Mouse (Mus musculus) macrophage (primary cell): ENCODE results near the gene Klhl25. TPM values are rescaled to one million over a fixed set of nuclear protein-coding genes. Genes with fewer than 3 reads are reported as not detected.
A peak's percentile ranks its signal among the peaks of the same experiment; 100 is the strongest.
"Not testable (repeated sequence)": the region's sequence is repeated elsewhere in the genome, so short reads cannot be mapped to it uniquely, and the experiment has no call there.

Source experiments
- H3K27ac ChIP-seq: fragments of 350-480 bp; formaldehyde crosslinking; 2 replicates; pipeline ENCODE4 v1.9.0; 2021
- H3K36me3 ChIP-seq: fragments of 350-480 bp; formaldehyde crosslinking; 2 replicates; pipeline ENCODE4 v1.9.0; 2021; ENCODE audit errors: inconsistent target
- H3K4me3 ChIP-seq: fragments of 350-480 bp; formaldehyde crosslinking; 2 replicates; pipeline ENCODE4 v1.9.0; 2021; ENCODE audit errors: inconsistent target
- H3K79me2 ChIP-seq: fragments of 350-480 bp; formaldehyde crosslinking; 2 replicates; pipeline ENCODE4 v1.9.0; 2021; ENCODE audit errors: inconsistent target
- WGBS: methylation state at CpG from one replicate; pipeline ENCODE4 v1.1.7; 2026; ENCODE audit warnings: inconsistent platforms; ENCODE audit not compliant: missing documents; 5-methylcytosine and 5-hydroxymethylcytosine counted together
- polyA plus RNA-seq: library from polyadenylated mRNA; stranded (reverse); fragments of 250-400 nt; gene quantifications from 3 replicates; pipeline ENCODE4 v1.2.4, GENCODE M21; 2018; ENCODE audit warnings: inconsistent platforms

The Klhl25 gene
- polyA plus RNA-seq, 1 experiment from 2014 or later = 4.5 TPM

- 37% methylated on average over 10 of the region's 10 CpGs for WGBS
- H3K4me3 ChIP-seq = no peak overlapping the region
- no peaks in the 10 kb centered on the region for H3K36me3 ChIP-seq
- no peak overlapping the region for H3K27ac ChIP-seq
- no peaks in the 10 kb centered on the region for H3K79me2 ChIP-seq
These were observed 20.3 kb upstream of the Klhl25 start for GRCm38 (mm10) chr7:75827850-75828249.

- Histone ChIP-seq H3K4me3 (no peak overlapping the region), H3K36me3 (no peaks in the 10 kb centered on the region), H3K27ac (no peak overlapping the region), H3K79me2 (no peaks in the 10 kb centered on the region)
- WGBS = 92% methylated on average over 5 of the region's 5 CpGs
These were observed 19.6 kb upstream of the Klhl25 start for GRCm38 (mm10) chr7:75828536-75828935.

GRCm38 (mm10) chr7:75830251-75831060 lies 17.7 kb upstream of the Klhl25 start:
- 75% methylated on average over 6 of the region's 6 CpGs for WGBS
- Histone ChIP-seq H3K4me3 (no peak overlapping the region), H3K36me3 (no peaks in the 10 kb centered on the region), H3K79me2 (no peaks in the 10 kb centered on the region), H3K27ac (no peak overlapping the region)

- not testable (repeated sequence) for H3K79me2 ChIP-seq, H3K36me3 ChIP-seq, H3K4me3 ChIP-seq, H3K27ac ChIP-seq
- 96% methylated on average over 3 of the region's 4 CpGs for WGBS
These were observed 14.2 kb upstream of the Klhl25 start for GRCm38 (mm10) chr7:75833960-75834359.

GRCm38 (mm10) chr7:75834932-75835631 lies 13.0 kb upstream of the Klhl25 start:
- WGBS = no CpG with 5 or more reads among the region's 6 CpGs
- H3K36me3 ChIP-seq, H3K4me3 ChIP-seq, H3K27ac ChIP-seq, H3K79me2 ChIP-seq: not testable (repeated sequence)

GRCm38 (mm10) chr7:75840071-75840470 lies 8.0 kb upstream of the Klhl25 start:
- 69% methylated on average over 4 of the region's 4 CpGs for WGBS
- H3K79me2 ChIP-seq = no peaks in the 10 kb centered on the region

GRCm38 (mm10) chr7:75842306-75842705 lies 5.8 kb upstream of the Klhl25 start:
- Histone ChIP-seq H3K27ac (no peak overlapping the region), H3K79me2 (no peaks in the 10 kb centered on the region), H3K36me3 (no peaks in the 10 kb centered on the region), H3K4me3 (no peak overlapping the region)
- 93% methylated on average over 3 of the region's 3 CpGs for WGBS

More at GRCm38 (mm10) chr7:75840071-75840470, 8.0 kb upstream of the Klhl25 start:
- H3K27ac ChIP-seq = no peak overlapping the region
- no peak overlapping the region for H3K4me3 ChIP-seq
- H3K36me3 ChIP-seq = no peaks in the 10 kb centered on the region

GRCm38 (mm10) chr7:75845936-75846335 lies 2.2 kb upstream of the Klhl25 start:
- 100% methylated on average over 1 of the region's 1 CpGs for WGBS

GRCm38 (mm10) chr7:75846942-75847341 lies 1.2 kb upstream of the Klhl25 start:
- no peak overlapping the region for H3K4me3 ChIP-seq
- H3K27ac ChIP-seq = no peak overlapping the region
- 61% methylated on average over 7 of the region's 7 CpGs for WGBS
- H3K36me3 ChIP-seq = no peaks in the 10 kb centered on the region; the same call in 1 of the 2 replicates
- peaks cover 31% of the 10 kb centered on the region for H3K79me2 ChIP-seq

More at GRCm38 (mm10) chr7:75845936-75846335, 2.2 kb upstream of the Klhl25 start:
- Histone ChIP-seq H3K4me3 (no peak overlapping the region), H3K36me3 (no peaks in the 10 kb centered on the region), H3K27ac (no peak overlapping the region), H3K79me2 (peaks cover 21% of the 10 kb centered on the region)

- Histone ChIP-seq H3K4me3 (peak overlapping the region; percentile 29), H3K27ac (peak overlapping the region; percentile 8; the same call in 1 of the 2 replicates), H3K36me3 (no peaks in the 10 kb centered on the region; the same call in 1 of the 2 replicates), H3K79me2 (peaks cover 36% of the 10 kb centered on the region)
- 16% methylated on average over 6 of the region's 6 CpGs for WGBS
These were observed 621 bp upstream of the Klhl25 start for GRCm38 (mm10) chr7:75847489-75847888.

GRCm38 (mm10) chr7:75848776-75849670 lies 913 bp downstream of the Klhl25 start:
- H3K79me2 ChIP-seq = peaks cover 51% of the 10 kb centered on the region
- peak overlapping the region; percentile 51 for H3K27ac ChIP-seq
- peak overlapping the region; percentile 89 for H3K4me3 ChIP-seq
- WGBS = 3% methylated on average over 25 of the region's 25 CpGs
- no peaks in the 10 kb centered on the region; the same call in 1 of the 2 replicates for H3K36me3 ChIP-seq

- H3K79me2 ChIP-seq = peaks cover 65% of the 10 kb centered on the region
- not testable (repeated sequence) for H3K4me3 ChIP-seq, H3K27ac ChIP-seq, H3K36me3 ChIP-seq
- whole genome bisulfite sequencing = no CpG with 5 or more reads among the region's 3 CpGs
These were observed 2.3 kb downstream of the Klhl25 start for GRCm38 (mm10) chr7:75850396-75850795.

- WGBS = 98% methylated on average over 10 of the region's 10 CpGs
- Histone ChIP-seq H3K79me2 (peaks cover 74% of the 10 kb centered on the region), H3K27ac (no peak overlapping the region), H3K36me3 (no peaks in the 10 kb centered on the region; the same call in 1 of the 2 replicates), H3K4me3 (no peak overlapping the region)
These were observed 3.2 kb downstream of the Klhl25 start for GRCm38 (mm10) chr7:75851290-75851689.

GRCm38 (mm10) chr7:75852363-75852762 lies 4.3 kb downstream of the Klhl25 start:
- Histone ChIP-seq H3K27ac (no peak overlapping the region), H3K4me3 (no peak overlapping the region), H3K36me3 (no peaks in the 10 kb centered on the region; the same call in 1 of the 2 replicates), H3K79me2 (peaks cover 84% of the 10 kb centered on the region)
- WGBS = 83% methylated on average over 3 of the region's 4 CpGs
